Mouse (Mus musculus) stomach, postnatal 0 days (tissue): Measurements from ENCODE around the gene Aox4.

Experiments
- CTCF ChIP-seq: IDR thresholded peaks from 2 replicates; pipeline ENCODE4 v1.5.1; 2016; ENCODE audit warnings: antibody characterized with exemption, low read depth, mild to moderate bottlenecking, moderate library complexity
- EP300 ChIP-seq: optimal IDR thresholded peaks from 2 replicates; pipeline ENCODE3; 2016; ENCODE audit warnings: antibody characterized with exemption

- no peak for TF ChIP-seq CTCF
- no peak for TF ChIP-seq EP300
Measured at GRCm38 (mm10) chr1:58278513-58278912, 68.3 kb downstream of the Aox4 start.
